ENCODE assay signal across 8 mouse cellular contexts in the genomic region with DNA sequence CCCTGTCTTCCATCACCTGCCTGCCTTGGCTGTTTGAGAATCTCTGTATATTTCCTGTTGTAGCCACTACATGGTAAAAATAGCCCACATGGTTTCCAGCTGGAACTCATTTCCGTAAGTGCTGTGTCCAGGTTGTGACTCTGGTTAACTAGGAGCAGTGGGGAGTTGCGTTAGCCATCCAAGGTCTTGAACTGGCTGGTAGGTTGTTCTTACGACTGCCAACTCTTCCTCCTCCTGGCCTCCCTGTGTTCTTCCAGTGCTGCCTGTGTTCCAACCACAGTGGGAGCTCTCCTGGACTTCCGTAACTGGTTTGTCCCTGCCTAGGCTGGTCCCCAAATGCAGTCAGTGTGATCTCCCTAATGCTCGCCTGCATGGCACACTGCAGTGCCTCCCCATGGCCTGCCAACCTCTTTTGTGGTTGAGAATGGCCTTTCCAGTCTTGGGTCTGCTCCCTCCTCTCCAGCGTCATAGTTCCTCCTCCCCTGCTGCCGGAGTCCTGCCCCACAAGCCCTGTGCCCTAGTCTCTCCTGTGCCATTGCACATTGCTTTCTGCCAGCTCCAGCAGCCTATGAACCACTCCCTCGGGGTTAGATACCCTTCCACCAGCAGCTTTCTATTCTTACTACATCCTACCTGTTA.
DNase-seq lines count a peak whose midpoint lies in the region; ATAC-seq lines count a peak whose summit lies in the region.

No protein-coding gene starts in this region.

- H3K27me3 ChIP-seq in kidney, embryonic 14.5 days (ENCODE audit: control insufficient read depth, insufficient read depth, low read length): no peaks in the 10 kb centered on the region
- H3K27me3 ChIP-seq in embryonic facial prominence, embryonic 13.5 days: no peaks in the 10 kb centered on the region

- H3K4me3 ChIP-seq in kidney, embryonic 14.5 days (ENCODE audit: low read length): no peak overlapping the region
- H3K4me3 ChIP-seq in embryonic facial prominence, embryonic 13.5 days: no peak overlapping the region

- H3K4me1 ChIP-seq in kidney, embryonic 14.5 days (ENCODE audit: control insufficient read depth, insufficient read depth, low read length): peaks cover 10% of the 10 kb centered on the region
- H3K4me1 ChIP-seq in embryonic facial prominence, embryonic 13.5 days: peaks cover 39% of the 10 kb centered on the region

- no peaks in the 10 kb centered on the region for H3K9me3 ChIP-seq in kidney, embryonic 14.5 days (ENCODE audit: control insufficient read depth, low read length)
- H3K9me3 ChIP-seq in embryonic facial prominence, embryonic 13.5 days: no peaks in the 10 kb centered on the region

- no peak for ATAC-seq in kidney, embryonic 14.5 days (ENCODE audit: low FRiP score, low TSS enrichment)
- 0 out of 2 replicates have a peak, but pooled peaks have one; percentile 63 for ATAC-seq in embryonic facial prominence, embryonic 13.5 days (ENCODE audit: insufficient number of reproducible peaks, insufficient read depth, low FRiP score, low TSS enrichment, low read depth)

- DNase-seq in kidney, adult 18-20 months: peak; percentile 20
- DNase-seq in cerebellum, adult 11 months: peak; percentile 48
- DNase-seq in kidney, postnatal 4 days: peak; percentile 22 to 43
- DNase-seq in right cerebral cortex, postnatal 25 days: no peak
- DNase-seq in retina, postnatal 1 day: no peak
- DNase-seq in thymus, postnatal 14 days: no peak

- WGBS in kidney, embryonic 14.5 days: 66% methylated on average over 8 of the region's 8 CpGs
- WGBS in embryonic facial prominence, embryonic 13.5 days: 46% methylated on average over 8 of the region's 8 CpGs

- no peaks in the 10 kb centered on the region for H3K36me3 ChIP-seq in kidney, embryonic 14.5 days (ENCODE audit: control insufficient read depth, insufficient read depth, low read length)
- no peaks in the 10 kb centered on the region for H3K36me3 ChIP-seq in embryonic facial prominence, embryonic 13.5 days

- H3K27ac ChIP-seq in kidney, embryonic 14.5 days (ENCODE audit: low read depth, low read length): no peak overlapping the region
- H3K27ac ChIP-seq in embryonic facial prominence, embryonic 13.5 days: peak overlapping the region; percentile 1; the same call in 1 of the 2 replicates

- no peak overlapping the region for H3K9ac ChIP-seq in kidney, embryonic 14.5 days (ENCODE audit: low read depth, low read length)
- H3K9ac ChIP-seq in embryonic facial prominence, embryonic 13.5 days: no peak overlapping the region

- H3K4me2 ChIP-seq in kidney, embryonic 14.5 days (replicated peaks; ENCODE audit: low read depth, low read length): no peak overlapping the region
- peak overlapping the region; percentile 18; the same call in 1 of the 2 replicates for H3K4me2 ChIP-seq in embryonic facial prominence, embryonic 13.5 days

Comparison
In these comparisons a context has a peak if more than half of its experiments do, and no peak if none do; other contexts are left out.
1. DNase-seq: peak in kidney, adult 18-20 months (single experiment), cerebellum, adult 11 months (single experiment) and kidney, postnatal 4 days (2 of 2); none in right cerebral cortex, postnatal 25 days (single experiment), retina, postnatal 1 day (single experiment) and thymus, postnatal 14 days (single experiment).